Mouse (Mus musculus) gastrocnemius, postnatal 14 days (tissue): ENCODE results near the gene Pvalb. TPM values are rescaled to one million over a fixed set of nuclear protein-coding genes. Genes with fewer than 3 reads are reported as not detected.
A peak's percentile ranks its signal among the peaks of the same experiment; 100 is the strongest.

Experiments
- DNase-seq: peaks from one replicate; pipeline ENCODE4 v3.0.0; 2021; ENCODE audit warnings: mixed read lengths
- intact Hi-C: fragments of 180-260 bp; cut with DNase I; formaldehyde crosslinking; loops from one replicate; pipeline ENCODE4 v1.15.1; 2025; ENCODE audit warnings: low total_unique reads
- long read RNA-seq, 2 experiments: library from polyadenylated mRNA; stranded (forward); transcript quantifications; one replicate each; pipeline ENCODE4 v2.0.0; 2021
- total RNA-seq, 2 experiments: library from RNA; stranded (reverse); gene quantifications; 2 replicates each; pipeline ENCODE4 v1.2.3; 2021

The Pvalb gene
- over 10,000 TPM; 19,167 to 21,154 TPM for total RNA-seq
- long read RNA-seq, experiment 1, transcript Pvalb-201 (4 exons, 977 nt), result minor isoform, 162 of 3,176 reads
- long read RNA-seq, experiment 1, transcript Pvalb-202 (5 exons, 953 nt), result major isoform, 2,500 of 3,176 reads
- long read RNA-seq, experiment 1, partial matches to known transcripts, result 254 of 3,176 reads
- long read RNA-seq, experiment 1, other reads (novel, unspliced or antisense), result 260 of 3,176 reads
- long read RNA-seq, experiment 2, transcript Pvalb-202 (5 exons, 953 nt), result major isoform, 3,204 of 3,889 reads
- long read RNA-seq, experiment 2, transcript Pvalb-201 (4 exons, 977 nt), result minor isoform, 147 of 3,889 reads
- long read RNA-seq, experiment 2, partial matches to known transcripts, result 505 of 3,889 reads
- long read RNA-seq, experiment 2, other reads (novel, unspliced or antisense), result 33 of 3,889 reads

- intact Hi-C loops, result no loop called here
- DNase-seq, result peak; percentile 55
Observed at GRCm38 (mm10) chr15:78206312-78206711, at the start of gene Pvalb. TSS of gene Pvalb (minus strand) at chr15:78206400.

- peak; percentile 58 for DNase-seq
Observed at GRCm38 (mm10) chr15:78254751-78255150, 48.6 kb upstream of the Pvalb start.

DNA sequence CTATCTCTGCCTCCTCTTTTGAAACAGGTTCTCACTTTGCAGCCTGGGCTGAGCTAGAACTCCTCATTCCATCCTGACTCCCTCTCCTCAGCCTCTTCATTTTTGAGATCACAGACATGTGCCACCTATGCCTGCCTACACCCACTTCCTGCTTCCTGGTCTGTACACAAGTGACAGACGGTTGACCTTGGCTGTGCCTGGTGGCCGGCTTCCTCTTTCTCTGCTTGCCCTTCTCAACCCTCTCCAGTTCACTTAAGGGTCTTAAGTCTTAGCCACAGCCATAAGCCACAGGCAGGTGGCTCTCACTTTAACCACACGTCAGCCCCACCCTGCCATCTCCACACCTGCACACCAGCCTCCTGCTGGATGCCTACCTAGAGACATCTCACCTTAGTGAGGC, 42.2 kb upstream of the Pvalb start:
- no peak for DNase-seq
- intact Hi-C loops, result loop anchor here (5.0 kb wide), 1 partner anchor 71 kb away; no protein-coding TSS in a partner anchor

More at GRCm38 (mm10) chr15:78254751-78255150, 48.6 kb upstream of the Pvalb start:
- intact Hi-C loops, result loop anchor here (5.0 kb wide), 2 partner anchors 68 to 83 kb away; no protein-coding TSS in a partner anchor

DNA sequence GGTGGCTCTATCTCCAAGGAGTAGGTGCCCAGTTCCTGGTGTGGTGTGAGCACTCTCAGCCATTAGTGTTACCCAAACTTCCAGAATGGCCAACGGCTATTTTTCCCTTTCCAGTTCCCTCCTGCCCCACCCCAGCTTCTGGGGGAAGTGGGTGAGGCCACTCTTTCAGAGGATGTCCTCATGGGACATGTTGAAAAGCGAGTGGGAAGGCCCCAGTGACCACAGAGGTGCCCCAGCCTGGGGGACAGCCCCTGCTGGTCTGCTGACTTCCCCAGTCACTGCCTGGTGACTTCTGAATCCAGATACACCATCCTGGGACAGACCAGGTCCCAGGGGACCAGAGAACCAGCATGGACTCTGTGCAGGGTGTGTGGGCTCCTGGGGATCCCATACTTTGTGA, 41.5 kb upstream of the Pvalb start:
- intact Hi-C loops, result loop anchor here (5.0 kb wide), 1 partner anchor 70 kb away; no protein-coding TSS in a partner anchor
- DNase-seq, result no peak

DNA sequence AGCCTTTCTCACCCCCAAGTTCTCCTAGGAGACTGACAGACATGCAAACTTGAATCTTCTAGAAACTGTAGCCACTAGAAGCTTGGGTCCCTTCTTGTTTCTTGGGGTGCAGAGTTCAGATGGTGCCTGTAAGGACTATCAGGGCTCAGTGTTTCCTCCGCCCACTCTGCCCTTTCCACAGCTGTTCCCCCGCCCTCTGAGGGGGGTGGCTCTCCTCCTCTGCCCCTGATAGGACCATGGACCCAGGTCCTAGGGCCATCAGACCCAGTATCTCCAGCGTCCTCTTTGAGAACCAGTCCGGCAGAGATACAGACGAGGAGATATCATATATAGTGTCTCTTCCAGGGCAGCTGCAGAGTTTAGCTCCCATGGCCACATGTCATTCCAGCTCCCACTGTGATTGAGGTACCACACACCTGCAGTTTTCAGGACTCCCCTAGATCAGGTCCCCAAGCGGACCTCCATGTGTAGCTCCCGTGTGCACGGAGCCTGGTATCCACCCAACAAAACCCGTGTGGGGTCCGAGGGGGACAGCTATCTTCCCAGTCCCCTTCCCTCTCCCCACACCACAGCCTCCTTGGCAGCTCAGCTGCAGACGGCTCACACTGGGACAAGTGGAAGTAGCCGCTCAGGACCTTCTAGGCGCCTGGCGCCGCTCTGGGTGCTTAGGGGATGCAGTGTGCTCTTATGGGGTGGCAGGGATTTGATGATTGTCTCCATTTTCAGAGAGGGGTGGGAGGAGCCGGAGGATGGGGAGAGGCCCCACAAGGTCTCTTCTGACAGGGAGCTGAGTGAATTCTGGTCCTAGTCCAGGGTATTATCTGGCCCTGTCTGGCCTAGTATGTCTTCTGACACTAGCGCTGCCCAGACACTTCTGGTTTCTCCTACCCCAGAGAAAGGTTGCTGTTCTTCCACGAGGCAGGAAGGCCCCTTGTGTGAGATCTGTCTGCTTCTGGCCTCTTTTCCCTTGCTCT, 40.2 kb upstream of the Pvalb start:
- DNase-seq, result no peak
- intact Hi-C loops, result loop anchor here (5.0 kb wide), 1 partner anchor 69 kb away; no protein-coding TSS in a partner anchor

- intact Hi-C loops, result loop anchor here (5.0 kb wide), 1 partner anchor 68 kb away; no protein-coding TSS in a partner anchor
- DNase-seq, result peak; percentile 36
Observed at GRCm38 (mm10) chr15:78244695-78245492, 38.7 kb upstream of the Pvalb start, which contains the start of gene Ncf4. TSS of gene Ncf4 (plus strand) at chr15:78244801.

DNA sequence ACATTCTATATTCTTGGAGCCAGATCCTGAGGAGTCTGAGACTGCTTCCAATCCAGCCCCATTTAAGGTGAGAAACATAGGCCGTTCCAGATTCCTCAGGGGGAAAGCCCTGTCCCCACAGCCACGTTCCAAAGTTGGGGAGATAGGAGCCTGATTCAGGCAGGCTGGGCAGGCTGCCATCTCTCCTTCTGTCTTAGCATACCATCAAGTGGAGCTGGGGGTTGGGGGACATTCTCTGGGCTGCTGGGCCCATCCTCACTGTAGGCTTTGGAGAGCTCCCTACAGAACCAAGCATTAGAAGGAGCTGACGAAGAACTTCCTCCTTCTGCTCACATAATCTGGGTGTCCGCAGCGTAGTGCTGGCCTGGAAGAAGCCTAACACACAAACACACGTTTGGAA, 37.6 kb upstream of the Pvalb start:
- DNase-seq, result no peak
- intact Hi-C loops, result no loop called here

DNA sequence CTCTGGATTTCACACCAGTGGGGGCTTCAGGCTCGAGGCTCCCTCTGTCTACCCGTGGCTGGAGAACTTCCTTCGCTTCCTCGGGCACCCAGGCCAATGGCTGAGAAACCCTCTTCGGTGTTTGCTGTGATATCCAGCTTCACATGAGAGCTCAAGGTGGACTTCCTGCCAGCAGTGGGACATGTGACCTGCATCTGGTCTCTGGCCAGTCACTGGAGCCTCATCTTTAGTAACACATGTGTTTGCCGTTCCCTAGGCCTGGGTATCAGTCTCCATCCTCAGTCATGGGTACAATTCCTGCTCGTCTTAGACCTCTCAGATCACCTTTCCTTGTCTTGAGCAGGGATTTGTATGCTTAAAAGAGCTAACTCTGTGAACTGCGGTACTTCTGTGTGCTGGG, 36.9 kb upstream of the Pvalb start:
- intact Hi-C loops, result no loop called here

DNA sequence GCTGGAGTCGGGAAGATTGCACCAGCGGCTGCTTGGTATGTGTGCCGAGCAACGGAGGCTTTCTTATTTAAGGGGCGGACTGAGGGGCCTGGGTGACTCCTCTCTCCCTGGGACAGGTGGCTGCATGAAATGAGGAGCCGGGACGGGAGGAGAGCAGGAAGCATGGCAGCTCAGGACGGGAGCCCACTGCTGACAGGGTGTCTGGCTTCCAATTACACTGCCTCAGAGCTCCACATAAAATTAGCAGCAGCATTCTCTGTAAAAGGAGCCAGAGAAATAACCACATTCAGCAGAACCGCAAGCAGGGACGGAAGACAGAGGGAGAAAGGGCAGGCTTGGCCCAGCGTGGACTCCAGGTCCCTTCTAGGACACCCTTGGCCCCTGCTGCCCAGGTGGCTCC, 35.1 kb upstream of the Pvalb start:
- DNase-seq, result peak; percentile 61
- intact Hi-C loops, result no loop called here

More for the DNA sequence above, 36.9 kb upstream of the Pvalb start:
- peak; percentile 59 for DNase-seq

- peak; percentile 59 for DNase-seq
- intact Hi-C loops, result no loop called here
Observed at GRCm38 (mm10) chr15:78239956-78240617, 33.9 kb upstream of the Pvalb start.

DNA sequence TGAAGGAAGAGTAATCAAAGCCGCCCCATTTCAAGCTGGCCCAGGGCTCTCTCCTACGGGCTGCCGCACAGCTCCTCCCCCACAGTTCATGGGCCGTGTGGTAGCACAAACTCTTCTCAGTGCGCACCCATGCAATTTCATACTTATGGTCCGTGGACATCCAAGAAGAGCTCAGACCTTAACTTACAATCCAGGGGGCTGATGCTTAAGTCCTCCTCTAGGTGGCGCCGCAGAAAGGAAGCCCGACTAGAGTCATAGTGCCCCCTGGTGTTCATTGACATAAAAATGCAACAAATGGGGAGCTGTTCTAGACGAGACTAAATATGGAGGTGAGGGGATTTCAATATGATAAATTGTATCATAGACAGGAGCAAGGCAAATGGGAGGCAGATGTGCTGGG, 33.3 kb upstream of the Pvalb start:
- DNase-seq, result peak; percentile 71
- intact Hi-C loops, result no loop called here

DNA sequence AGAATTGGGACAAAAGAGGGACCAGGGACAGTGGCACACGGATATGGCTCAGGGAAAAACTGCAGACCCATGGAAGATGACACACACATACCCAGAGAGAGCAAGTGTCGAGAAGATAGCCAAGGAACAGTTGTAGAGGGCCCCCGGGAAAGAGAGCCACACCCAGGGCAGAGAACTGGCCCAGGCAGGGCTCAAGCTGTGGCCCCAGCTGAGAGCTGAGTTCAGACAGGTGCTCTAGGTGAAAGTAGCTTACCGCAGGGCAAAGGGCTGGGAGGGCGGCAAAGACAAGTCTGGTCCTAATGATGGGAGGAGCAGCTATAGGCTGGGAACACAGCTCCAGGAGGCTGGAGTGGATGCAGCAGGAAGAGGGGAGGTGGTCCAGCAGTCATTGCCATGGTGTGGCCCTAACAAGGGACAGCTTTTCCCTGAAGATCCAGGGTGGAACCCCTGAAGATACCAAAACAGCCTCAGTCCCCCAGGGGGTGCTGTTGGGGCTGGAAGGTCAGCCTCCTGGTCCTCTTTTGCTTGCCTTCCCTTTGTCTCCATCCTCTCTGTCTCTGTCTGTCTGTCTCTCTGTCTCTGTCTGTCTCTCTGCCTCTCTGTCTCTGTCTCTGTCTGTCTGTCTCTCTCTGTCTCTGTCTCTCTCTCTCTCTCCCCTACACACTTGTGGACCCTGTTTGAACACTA, 28.8 kb upstream of the Pvalb start:
- intact Hi-C loops, result no loop called here
- no peak for DNase-seq

GRCm38 (mm10) chr15:78231346-78232331, 25.4 kb upstream of the Pvalb start:
- DNase-seq, result no peak
- intact Hi-C loops, result no loop called here

DNA sequence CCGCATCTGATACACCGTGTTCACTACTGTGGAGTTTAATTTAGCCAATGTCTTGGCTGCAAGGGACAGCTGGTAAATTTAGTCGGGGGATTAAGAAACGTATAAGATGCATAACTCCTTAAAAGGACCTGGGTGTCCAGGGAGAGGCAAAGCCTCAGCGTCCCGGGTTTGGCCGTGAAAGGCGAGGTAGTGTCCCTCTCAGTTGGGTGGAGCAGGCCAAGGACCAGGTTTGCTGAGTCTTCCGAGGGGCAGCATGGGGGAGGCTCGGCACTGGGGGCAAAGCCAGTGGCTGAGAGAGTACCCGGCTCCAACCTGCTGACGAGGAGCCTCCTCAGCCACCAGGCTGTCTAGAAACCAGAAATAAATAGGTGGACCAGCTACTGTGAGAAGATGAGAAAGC, 21.6 kb upstream of the Pvalb start:
- intact Hi-C loops, result no loop called here
- peak; percentile 49 for DNase-seq

DNA sequence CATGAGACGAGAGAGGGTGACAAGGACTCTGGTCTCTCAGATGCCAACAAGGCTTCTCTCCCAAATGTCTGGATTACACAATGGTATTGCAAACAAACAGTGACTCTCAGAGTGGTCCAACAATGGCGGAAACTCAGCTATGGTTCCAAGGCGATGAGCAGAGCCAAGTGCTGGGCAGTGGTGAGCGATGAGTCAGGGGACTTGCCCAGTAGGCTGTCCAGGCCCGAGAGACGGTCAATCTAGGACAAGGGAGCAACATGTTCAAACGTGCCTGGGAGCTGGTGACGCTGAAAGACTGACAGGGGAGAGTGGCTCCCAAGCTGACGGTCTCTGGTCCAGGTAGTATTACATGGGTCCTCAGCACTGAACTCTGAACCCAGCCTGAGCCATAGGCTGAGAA, 9.1 kb upstream of the Pvalb start:
- no peak for DNase-seq
- intact Hi-C loops, result no loop called here

DNA sequence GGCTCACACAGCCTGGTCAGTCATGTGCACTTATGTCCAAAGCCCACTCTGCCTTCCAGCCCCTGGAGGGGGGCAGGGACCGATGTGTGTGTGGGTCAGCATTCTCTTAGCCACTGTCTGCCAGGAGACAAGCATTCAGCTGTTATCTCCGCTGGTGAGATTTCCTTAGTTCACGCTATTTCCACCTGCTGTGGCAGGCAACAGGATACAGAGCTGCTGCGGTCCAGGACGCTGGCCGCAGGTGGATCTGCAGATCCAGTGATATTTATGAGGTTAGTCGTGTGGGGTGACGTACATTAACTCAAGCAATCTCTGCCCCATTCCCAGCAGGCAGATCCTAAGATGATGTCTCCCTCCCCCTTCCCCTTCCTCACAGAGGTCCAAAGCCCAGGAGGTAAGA, 5.2 kb upstream of the Pvalb start:
- intact Hi-C loops, result no loop called here
- DNase-seq, result no peak

DNA sequence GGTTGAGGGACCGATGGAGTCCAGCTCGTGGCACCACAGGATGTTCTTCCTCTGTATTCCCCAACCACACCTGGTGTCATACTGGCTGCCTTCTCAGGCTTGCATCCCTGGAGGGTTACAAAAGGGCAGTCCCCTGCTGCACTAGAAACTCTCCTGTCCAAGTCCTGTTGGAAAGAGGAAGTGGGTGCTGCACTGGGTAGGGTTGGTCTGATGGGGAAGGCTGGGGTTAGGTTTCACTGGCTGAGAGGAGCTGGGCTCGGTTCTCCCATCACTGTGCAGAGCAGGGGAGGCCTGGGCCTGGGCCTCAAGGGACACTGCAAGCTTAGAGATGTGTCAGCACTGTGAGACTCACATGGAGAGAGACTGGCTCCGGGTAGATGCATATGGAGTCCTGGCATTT, 4.0 kb upstream of the Pvalb start:
- intact Hi-C loops, result no loop called here
- DNase-seq, result no peak
